Mouse (Mus musculus) forebrain, postnatal 0 days (tissue): ENCODE data around the gene Bckdhb. TPM values are rescaled to one million over a fixed set of nuclear protein-coding genes. Genes with fewer than 3 reads are reported as not detected.

ENCODE experiments used
- ATAC-seq: fragments of 200-750 bp; cut with Nextera tagmentation; 2 replicates; pipeline ENCODE4 v1.8.0; 2017; ENCODE audit warnings: mild to moderate bottlenecking, moderate library complexity
- DNase-seq: peaks from one replicate; pipeline ENCODE4 v3.0.0-alpha.2; 2015
- H3K27ac ChIP-seq: fragments of 300-500 bp; sonication (generic); 2 replicates; pipeline ENCODE4 v1.5.1; 2014; ENCODE audit warnings: low read depth, mild to moderate bottlenecking, antibody characterized with exemption, low read length, moderate library complexity, mixed read lengths
- H3K27me3 ChIP-seq: fragments of 300-500 bp; sonication (generic); 2 replicates; pipeline ENCODE4 v1.6.1; 2014; ENCODE audit warnings: mild to moderate bottlenecking, low read length, mixed read lengths; ENCODE audit not compliant: insufficient read depth
- H3K36me3 ChIP-seq: fragments of 300-500 bp; sonication (generic); 2 replicates; pipeline ENCODE4 v1.6.1; 2014; ENCODE audit warnings: mild to moderate bottlenecking, moderate library complexity; ENCODE audit not compliant: insufficient read depth
- H3K4me1 ChIP-seq: fragments of 300-500 bp; sonication (generic); 2 replicates; pipeline ENCODE4 v1.6.1; 2014; ENCODE audit warnings: antibody characterized with exemption; ENCODE audit not compliant: insufficient read depth
- H3K4me2 ChIP-seq: fragments of 300-500 bp; sonication (generic); 2 replicates; pipeline ENCODE4 v1.6.1; 2014; ENCODE audit warnings: low read depth, mild to moderate bottlenecking, moderate library complexity
- H3K4me3 ChIP-seq: fragments of 300-500 bp; sonication (generic); 2 replicates; pipeline ENCODE4 v1.5.1; 2014; ENCODE audit warnings: low read depth, low read length, mixed read lengths
- H3K9ac ChIP-seq: fragments of 300-500 bp; sonication (generic); 2 replicates; pipeline ENCODE4 v1.6.1; 2014; ENCODE audit warnings: mild to moderate bottlenecking
- H3K9me3 ChIP-seq: fragments of 300-500 bp; sonication (generic); 2 replicates; pipeline ENCODE4 v1.6.1; 2016; ENCODE audit warnings: low read length
- CTCF ChIP-seq: sonication (generic); IDR thresholded peaks from 2 replicates; pipeline ENCODE4 v1.5.1; 2016; ENCODE audit warnings: antibody characterized with exemption, control low read depth, low read depth
- WGBS: fragments of 180-500 bp; shearing (Covaris S2); extraction: QIAGEN DNeasy Blood & Tissue Kit; methylation state at CpG from one replicate; pipeline ENCODE4 v1.1.7; 2014; 5-methylcytosine and 5-hydroxymethylcytosine counted together
- polyA plus RNA-seq: library from polyadenylated mRNA; unstranded; fragments of >200 nt; fragmentation: Nextera tagmentation; extraction: Ambion mirVana; gene quantifications from 2 replicates; pipeline ENCODE4 v1.2.1, GENCODE M21; 2015
- total RNA-seq: library from RNA; depleted of rRNA; stranded (reverse); fragments of >200 nt; gene quantifications from 2 replicates; pipeline ENCODE4 v1.2.3, GENCODE M21; 2014; rRNA removed

Gene Bckdhb
- total and polyA plus RNA-seq, 2 experiments from 2014 or later, result 14.2 to 34.8 TPM

GRCm38 (mm10) chr9:84135062-84135461, 210.1 kb downstream of the Bckdhb start:
- Histone ChIP-seq H3K27ac (no peak overlapping the region), H3K4me1 (no peaks in the 10 kb centered on the region), H3K27me3 (no peaks in the 10 kb centered on the region), H3K9ac (no peak overlapping the region), H3K9me3 (no peaks in the 10 kb centered on the region), H3K4me2 (no peak overlapping the region), H3K4me3 (no peak overlapping the region), H3K36me3 (no peaks in the 10 kb centered on the region)
- 90% methylated on average over 12 of the region's 12 CpGs for WGBS
- no peak for TF ChIP-seq CTCF
- no peak for DNase-seq
- ATAC-seq, result no peak

- no peak for ATAC-seq
- TF ChIP-seq CTCF, result no peak
- H3K4me2 ChIP-seq, result no peak overlapping the region
- no peak for DNase-seq
- H3K27ac ChIP-seq, result no peak overlapping the region
- 86% methylated on average over 6 of the region's 6 CpGs for WGBS
- no peaks in the 10 kb centered on the region for H3K27me3 ChIP-seq
- H3K4me3 ChIP-seq, result no peak overlapping the region
- H3K9ac ChIP-seq, result no peak overlapping the region
- H3K9me3 ChIP-seq, result no peaks in the 10 kb centered on the region
- no peaks in the 10 kb centered on the region for H3K4me1 ChIP-seq
- H3K36me3 ChIP-seq, result no peaks in the 10 kb centered on the region
These were observed 212.2 kb downstream of the Bckdhb start for GRCm38 (mm10) chr9:84137192-84137591.

GRCm38 (mm10) chr9:84148124-84148523, 223.2 kb downstream of the Bckdhb start:
- 90% methylated on average over 2 of the region's 2 CpGs for WGBS
- no peak for ATAC-seq
- Histone ChIP-seq H3K9me3 (no peaks in the 10 kb centered on the region), H3K4me3 (no peak overlapping the region), H3K27me3 (no peaks in the 10 kb centered on the region), H3K36me3 (no peaks in the 10 kb centered on the region), H3K4me1 (no peaks in the 10 kb centered on the region), H3K27ac (no peak overlapping the region), H3K4me2 (no peak overlapping the region), H3K9ac (no peak overlapping the region)
- no peak for TF ChIP-seq CTCF
- DNase-seq, result no peak

Other genes with a start within 250 kb of the Bckdhb start
- gene Elovl4, start 118.9 kb upstream of the Bckdhb start, total RNA-seq, result 57.8 and 75.6 TPM in 2 replicates
- 112 and 123 TPM in 2 replicates for gene Elovl4, start 118.9 kb upstream of the Bckdhb start, polyA plus RNA-seq
- gene Ttk, start 90.5 kb upstream of the Bckdhb start, total RNA-seq, result 3.2 and 3.5 TPM in 2 replicates
- 2.8 TPM in 2 replicates for gene Ttk, start 90.5 kb upstream of the Bckdhb start, polyA plus RNA-seq